Mouse (Mus musculus) kidney, postnatal 0 days (tissue): Measurements from ENCODE around the gene Syap1. TPM values are rescaled to one million over a fixed set of nuclear protein-coding genes. Genes with fewer than 3 reads are reported as not detected.

Source experiments
- ATAC-seq: fragments of 200-750 bp; cut with Nextera tagmentation; replicated peaks from 2 replicates; pipeline ENCODE4 v1.8.0; 2017; ENCODE audit warnings: low read depth, moderate number of reproducible peaks, moderate TSS enrichment, moderate library complexity; ENCODE audit not compliant: low FRiP score
- DNase-seq: peaks from one replicate; pipeline ENCODE4 v3.0.0-alpha.2; 2016; ENCODE audit warnings: low spot score
- H3K27ac ChIP-seq: fragments of 300-500 bp; sonication (generic); 2 replicates; pipeline ENCODE4 v1.5.1; 2014; ENCODE audit warnings: mild to moderate bottlenecking
- H3K27me3 ChIP-seq: fragments of 300-500 bp; sonication (generic); 2 replicates; pipeline ENCODE4 v1.6.1; 2014; ENCODE audit warnings: low read length, mixed read lengths; ENCODE audit not compliant: insufficient read depth
- H3K36me3 ChIP-seq: fragments of 300-500 bp; sonication (generic); 2 replicates; pipeline ENCODE4 v1.6.1; 2014; ENCODE audit warnings: low read length, mixed read lengths; ENCODE audit not compliant: insufficient read depth
- H3K4me1 ChIP-seq: fragments of 300-500 bp; sonication (generic); replicated peaks from 2 replicates; pipeline ENCODE4 v1.6.1; 2014; ENCODE audit warnings: antibody characterized with exemption, low read length, mixed read lengths; ENCODE audit not compliant: insufficient read depth
- H3K4me2 ChIP-seq: fragments of 300-500 bp; sonication (generic); 2 replicates; pipeline ENCODE4 v1.6.1; 2014; ENCODE audit warnings: mild to moderate bottlenecking, low read length, moderate library complexity, mixed read lengths
- H3K4me3 ChIP-seq: fragments of 300-500 bp; sonication (generic); replicated peaks from 2 replicates; pipeline ENCODE4 v1.5.1; 2014; ENCODE audit warnings: low read depth, low read length
- H3K9ac ChIP-seq: fragments of 300-500 bp; sonication (generic); 2 replicates; pipeline ENCODE4 v1.6.1; 2014; ENCODE audit warnings: low read depth, low read length
- H3K9me3 ChIP-seq: fragments of 300-500 bp; sonication (generic); replicated peaks from 2 replicates; pipeline ENCODE4 v1.6.1; 2016; ENCODE audit warnings: low read length, inconsistent platforms, mixed read lengths
- CTCF ChIP-seq: IDR thresholded peaks from 2 replicates; pipeline ENCODE4 v1.5.1; 2016; ENCODE audit warnings: antibody characterized with exemption, low read depth, mild to moderate bottlenecking, moderate library complexity
- WGBS: fragments of 180-500 bp; shearing (Covaris S2); extraction: QIAGEN DNeasy Blood & Tissue Kit; methylation state at CpG from one replicate; pipeline ENCODE4 v1.1.7; 2014; 5-methylcytosine and 5-hydroxymethylcytosine counted together
- polyA plus RNA-seq: library from polyadenylated mRNA; unstranded; fragments of >200 nt; fragmentation: Nextera tagmentation; extraction: Ambion mirVana; gene quantifications from 2 replicates; pipeline ENCODE4 v1.2.1, GENCODE M21; 2015

The Syap1 gene
- polyA plus RNA-seq, result 58.7 and 62.3 TPM in 2 replicates

DNA sequence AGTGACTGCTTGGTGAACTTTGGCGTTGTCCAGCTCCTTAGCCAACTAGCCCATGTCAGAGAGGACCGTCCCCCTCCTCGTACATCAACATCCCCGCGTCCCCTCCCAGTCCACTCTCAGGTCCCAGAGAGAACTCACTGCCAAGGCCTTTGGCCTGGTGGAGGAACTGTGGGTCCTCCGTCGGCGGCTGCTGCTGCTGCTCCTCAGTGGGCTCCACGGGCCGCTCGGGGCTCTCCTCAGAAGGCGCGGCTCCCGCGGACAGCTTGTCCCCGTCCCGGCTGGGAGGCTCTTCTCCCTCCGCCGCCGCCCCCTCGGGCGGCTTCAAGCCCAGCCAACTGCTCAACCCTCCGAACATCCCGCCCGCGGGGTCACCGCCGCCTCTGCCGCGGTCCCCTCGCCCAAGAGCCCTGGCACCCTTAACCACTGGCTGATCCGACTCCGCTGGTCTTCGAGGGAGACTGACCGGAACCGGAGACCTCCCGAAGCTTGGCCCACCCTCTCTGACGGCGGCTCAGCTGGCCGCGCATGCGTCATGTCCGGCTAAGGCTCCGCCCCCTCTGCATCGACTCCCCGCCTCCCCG, at the start of gene Syap1:
Gene Syap1 (minus strand): TSS at position 517 of the 581 bp plus-strand sequence.
- Histone ChIP-seq H3K9ac (peak within 1 kb of the TSS; percentile 68), H3K4me2 (peak within 1 kb of the TSS; percentile 49), H3K27ac (peak within 1 kb of the TSS; percentile 82), H3K9me3 (no peaks in the 10 kb centered on the region), H3K4me1 (no peaks in the 10 kb centered on the region), H3K4me3 (peak within 1 kb of the TSS; percentile 60), H3K36me3 (no peaks in the 10 kb centered on the region), H3K27me3 (no peaks in the 10 kb centered on the region)
- no peak for TF ChIP-seq CTCF
- ATAC-seq (peak; percentile 97), DNase-seq (peak; percentile 88)
- WGBS, result 16% methylated on average over 45 of the region's 47 CpGs

DNA sequence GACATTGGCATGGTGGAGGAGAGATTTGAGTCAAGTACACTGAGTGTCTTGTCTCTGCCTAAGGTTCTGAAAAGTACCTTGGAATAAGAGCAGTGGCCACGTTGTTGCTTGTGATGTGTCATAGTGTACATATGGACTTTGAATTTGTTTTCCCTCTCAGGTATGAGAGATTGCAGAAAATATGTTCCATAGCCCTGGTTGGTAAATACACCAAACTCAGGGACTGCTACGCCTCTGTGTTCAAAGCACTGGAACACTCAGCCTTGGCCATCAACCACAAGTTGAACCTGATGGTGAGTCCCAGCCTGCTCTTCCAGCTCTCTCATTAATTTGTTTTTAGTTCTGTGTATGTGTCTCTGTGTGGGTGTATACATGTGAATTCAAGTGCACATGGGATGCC, 43.2 kb upstream of the Syap1 start:
- Histone ChIP-seq H3K4me1 (no peaks in the 10 kb centered on the region), H3K27me3 (no peaks in the 10 kb centered on the region), H3K9me3 (no peaks in the 10 kb centered on the region), H3K36me3 (no peaks in the 10 kb centered on the region), H3K9ac (no peak overlapping the region), H3K4me3 (no peak overlapping the region), H3K27ac (no peak overlapping the region), H3K4me2 (no peak overlapping the region)
- DNase-seq, result no peak
- no peak for TF ChIP-seq CTCF
- WGBS, result 95% methylated on average over 2 of the region's 2 CpGs
- no peak for ATAC-seq

DNA sequence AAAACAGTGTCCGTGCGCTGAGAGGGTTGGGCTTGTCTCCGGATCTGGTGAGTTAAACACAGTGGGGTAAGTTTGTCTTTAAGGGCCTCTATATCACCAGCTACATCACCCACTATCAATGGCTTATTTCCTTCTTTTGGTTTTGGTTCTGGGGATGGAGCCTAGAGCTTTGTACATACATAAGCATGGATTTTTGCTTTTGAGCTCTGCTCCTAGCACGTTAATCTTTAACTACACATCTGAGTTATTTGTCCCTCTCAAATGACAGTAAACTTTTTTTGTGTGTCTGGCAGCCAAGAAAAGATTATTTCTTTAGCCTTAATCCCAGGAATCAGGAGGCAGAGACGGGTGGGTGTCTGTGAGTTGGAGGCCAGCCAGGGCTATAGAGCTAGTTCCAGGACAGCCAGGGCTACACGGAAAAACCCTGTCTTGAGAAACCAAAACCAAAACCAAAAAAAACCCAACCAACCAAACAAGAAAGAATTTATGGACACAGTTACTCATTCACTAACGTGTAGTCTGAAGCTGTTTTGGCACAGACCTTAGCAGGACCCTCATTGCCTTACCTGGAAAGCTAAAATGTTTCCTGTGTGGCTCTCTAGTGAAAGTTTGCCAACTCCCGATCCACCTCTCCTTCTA, 33.4 kb upstream of the Syap1 start:
- no peak overlapping the region for H3K27ac ChIP-seq
- DNase-seq, result no peak
- WGBS, result 70% methylated on average over 8 of the region's 8 CpGs
- ATAC-seq, result no peak
- no peaks in the 10 kb centered on the region for H3K36me3 ChIP-seq
- no peak overlapping the region for H3K4me2 ChIP-seq
- no peak overlapping the region for H3K9ac ChIP-seq
- no peak for TF ChIP-seq CTCF
- H3K9me3 ChIP-seq, result no peaks in the 10 kb centered on the region
- no peaks in the 10 kb centered on the region for H3K4me1 ChIP-seq
- no peaks in the 10 kb centered on the region for H3K27me3 ChIP-seq
- H3K4me3 ChIP-seq, result no peak overlapping the region

DNA sequence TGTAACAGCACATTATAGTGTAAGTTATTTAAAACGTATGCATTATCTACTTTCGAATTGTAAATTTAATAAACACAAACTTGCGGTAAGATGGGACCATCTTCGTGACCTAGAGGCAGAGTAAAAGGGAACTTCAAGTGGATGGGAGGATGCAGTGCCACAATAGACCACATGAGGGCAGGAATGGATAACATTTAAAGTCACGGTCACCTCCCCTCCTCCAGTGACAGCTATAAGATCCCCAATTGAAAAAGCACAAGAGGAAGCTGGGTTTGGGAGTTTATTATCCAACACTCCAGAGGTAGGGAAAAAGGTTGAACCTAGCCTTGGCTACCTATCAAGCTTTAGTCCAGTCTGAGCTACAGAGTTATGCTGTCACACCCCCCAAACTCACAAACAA, 27.4 kb upstream of the Syap1 start:
- Histone ChIP-seq H3K4me3 (no peak overlapping the region), H3K9ac (no peak overlapping the region), H3K27ac (no peak overlapping the region), H3K36me3 (no peaks in the 10 kb centered on the region), H3K9me3 (no peaks in the 10 kb centered on the region), H3K27me3 (no peaks in the 10 kb centered on the region), H3K4me1 (no peaks in the 10 kb centered on the region), H3K4me2 (no peak overlapping the region)
- DNase-seq (peak; percentile 63), ATAC-seq (no peak)
- WGBS, result 33% methylated on average over 5 of the region's 5 CpGs
- TF ChIP-seq CTCF, result peak; percentile 77

DNA sequence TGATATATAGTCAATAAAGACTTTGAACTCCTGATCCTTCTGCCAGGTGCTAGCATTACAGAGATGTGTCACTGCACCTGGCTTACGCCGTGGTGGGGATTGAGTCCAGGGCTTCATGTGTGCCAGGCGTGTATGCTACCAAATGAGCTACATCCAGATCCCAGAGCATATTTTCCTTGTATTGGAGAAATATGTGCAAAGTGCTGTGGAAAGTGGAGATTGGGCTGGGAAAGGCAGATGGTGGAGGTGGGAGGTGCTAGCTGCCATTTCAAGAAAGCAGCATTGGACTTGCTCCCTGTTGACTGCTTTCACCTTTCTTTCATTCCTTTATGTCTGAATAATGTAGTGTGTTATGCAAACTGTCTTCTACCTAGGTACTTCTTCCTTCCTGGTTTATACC, 25.4 kb upstream of the Syap1 start:
- no peaks in the 10 kb centered on the region for H3K9me3 ChIP-seq
- WGBS, result 96% methylated on average over 3 of the region's 3 CpGs
- no peak for TF ChIP-seq CTCF

DNA sequence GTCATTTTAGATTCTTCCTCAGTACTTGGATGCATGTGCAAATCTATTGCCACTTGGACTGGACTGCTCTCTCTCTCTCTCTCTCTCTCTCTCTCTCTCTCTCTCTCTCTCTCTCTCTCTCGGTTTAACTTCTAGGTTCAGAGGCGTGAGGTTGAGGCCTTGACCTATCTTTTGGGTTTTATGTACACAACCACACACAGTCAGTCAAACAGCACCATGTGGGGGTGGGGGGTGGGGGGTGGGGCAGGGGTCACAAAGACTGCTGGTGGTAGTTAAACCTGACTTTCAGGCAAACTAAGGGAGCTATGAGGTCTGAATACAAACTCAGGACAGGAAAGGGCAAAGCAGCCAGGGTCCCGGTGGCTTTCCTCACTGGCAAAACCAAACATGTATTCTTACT, 19.3 kb upstream of the Syap1 start:
- H3K27me3 ChIP-seq, result no peaks in the 10 kb centered on the region
- no peak overlapping the region for H3K27ac ChIP-seq
- ATAC-seq, result no peak
- no peak for TF ChIP-seq CTCF
- H3K36me3 ChIP-seq, result no peaks in the 10 kb centered on the region
- H3K4me1 ChIP-seq, result no peaks in the 10 kb centered on the region
- H3K4me3 ChIP-seq, result no peak overlapping the region
- no peak overlapping the region for H3K9ac ChIP-seq
- DNase-seq, result no peak
- 84% methylated on average over 3 of the region's 3 CpGs for WGBS
- no peaks in the 10 kb centered on the region for H3K9me3 ChIP-seq
- no peak overlapping the region for H3K4me2 ChIP-seq

More for the DNA sequence above, 25.4 kb upstream of the Syap1 start:
- ATAC-seq (no peak), DNase-seq (no peak)
- no peaks in the 10 kb centered on the region for H3K36me3 ChIP-seq
- H3K27me3 ChIP-seq, result no peaks in the 10 kb centered on the region
- H3K4me1 ChIP-seq, result no peaks in the 10 kb centered on the region
- H3K4me3 ChIP-seq, result no peak overlapping the region
- no peak overlapping the region for H3K27ac ChIP-seq
- H3K9ac ChIP-seq, result no peak overlapping the region
- H3K4me2 ChIP-seq, result no peak overlapping the region
